Mouse (Mus musculus) liver, embryonic 14.5 days (tissue): ENCODE measurements around the gene Olfr9.
"Not testable (repeated sequence)": the region's sequence is repeated elsewhere in the genome, so short reads cannot be mapped to it uniquely, and the experiment has no call there.

ENCODE experiments used
- CTCF ChIP-seq: IDR thresholded peaks from 2 replicates; pipeline ENCODE4 v1.5.1; 2016; ENCODE audit warnings: antibody characterized with exemption, low read depth, control low read depth
- EP300 ChIP-seq: IDR thresholded peaks from 2 replicates; pipeline ENCODE4 v1.6.1; 2016; ENCODE audit warnings: antibody characterized with exemption, low read depth

- TF ChIP-seq CTCF, EP300: not testable (repeated sequence)
Measured at GRCm38 (mm10) chr10:129011511-129011910, 22.3 kb downstream of the Olfr9 start.
